Mouse (Mus musculus) frontal cortex, postnatal 14 days (tissue): ENCODE results near the gene Olfr683.
"Not testable (repeated sequence)": the region's sequence is repeated elsewhere in the genome, so short reads cannot be mapped to it uniquely, and the experiment has no call there.

Experiments used
- DNase-seq, 2 experiments: peaks; one replicate each; pipeline ENCODE4 v3.0.0; 2022; ENCODE audit warnings: low spot score in 2 of 2

Olfr683 gene

DNA sequence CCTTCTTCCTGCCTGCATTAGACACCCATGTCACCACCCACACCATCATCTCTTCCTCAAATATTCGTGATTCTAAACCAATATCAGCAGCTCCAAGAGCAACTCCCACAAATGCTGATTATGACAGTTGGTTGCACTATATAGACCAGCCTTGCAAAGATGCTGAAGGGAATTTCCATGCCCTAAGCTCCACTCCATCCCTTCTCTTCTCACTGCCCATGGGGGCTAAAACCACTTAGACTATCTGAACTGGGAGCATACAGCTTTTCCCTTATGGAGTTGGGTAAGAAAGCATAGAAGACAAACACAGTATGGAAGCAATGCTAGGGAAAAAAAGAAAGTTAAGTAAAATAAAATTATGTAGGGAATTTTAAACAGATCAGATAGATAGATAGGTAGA lies at the start of gene Olfr683:
Olfr683 (minus strand) TSS at position 101 of the 400 bp plus-strand sequence.
- DNase-seq: no peak

DNA sequence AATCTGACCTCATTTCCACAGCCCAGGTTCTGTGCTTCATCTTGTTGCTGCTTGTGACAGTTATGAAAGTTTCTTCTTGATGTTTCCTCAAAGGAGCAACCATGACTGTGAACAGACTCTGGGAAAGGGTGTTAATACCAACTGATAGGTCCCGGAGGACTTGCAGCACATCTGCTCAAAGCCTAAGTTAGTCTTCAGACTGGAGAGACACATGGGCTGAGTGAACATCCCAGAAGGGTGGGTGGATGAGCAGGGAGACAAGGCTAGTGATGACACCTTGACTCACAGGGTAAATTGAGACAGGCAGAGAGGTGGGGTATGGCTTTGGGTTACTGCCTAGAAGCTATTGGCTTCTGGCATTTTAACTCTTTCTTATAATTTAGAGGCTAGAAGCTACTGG lies 39.1 kb upstream of the Olfr683 start, which contains the start of gene Olfr685:
Olfr685 (minus strand) TSS at position 101 of the 400 bp plus-strand sequence.
- no peak for DNase-seq

DNA sequence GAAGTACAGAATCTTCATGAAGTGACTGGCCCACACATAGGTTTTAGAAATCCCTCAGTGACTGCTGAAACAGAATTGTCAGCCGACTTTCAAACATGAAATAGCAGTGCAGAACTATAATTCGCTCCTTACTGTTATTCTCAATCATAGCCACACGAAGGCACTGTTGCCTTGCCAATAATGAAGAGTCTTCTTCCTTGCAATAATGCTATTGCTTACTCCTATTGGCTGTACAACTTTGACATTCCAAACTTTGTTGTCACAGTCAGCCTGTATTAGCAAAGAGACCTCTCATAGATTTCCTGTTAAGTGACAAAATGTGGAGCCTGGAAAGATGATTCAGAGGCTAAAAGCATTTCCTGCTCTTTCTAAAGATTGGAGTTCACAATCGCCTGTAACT lies 24.0 kb upstream of the Olfr683 start:
- DNase-seq: peak in 1 of 2 experiments; percentile 24

DNA sequence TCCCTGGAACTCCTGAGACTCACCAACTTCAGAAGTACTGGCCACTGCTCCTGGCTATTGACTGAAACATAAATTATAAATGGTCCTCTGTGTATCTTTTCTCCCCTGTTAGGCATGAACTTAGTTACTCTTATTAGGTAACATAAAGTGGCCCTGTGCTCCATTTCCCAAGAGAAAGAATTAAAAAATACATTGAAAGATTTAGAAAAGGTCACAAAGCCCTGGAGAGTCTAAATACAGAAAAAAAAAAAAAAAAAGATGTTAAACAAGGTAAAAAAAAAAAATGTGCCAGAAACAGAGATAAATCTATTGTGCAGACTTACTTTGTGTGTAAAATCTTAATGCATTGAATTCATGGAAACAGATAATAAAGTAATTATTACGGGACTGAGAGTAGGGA lies 16.7 kb upstream of the Olfr683 start, which contains the start of gene Olfr684:
Olfr684 (minus strand) TSS at position 101 of the 400 bp plus-strand sequence.
- no peak for DNase-seq

DNA sequence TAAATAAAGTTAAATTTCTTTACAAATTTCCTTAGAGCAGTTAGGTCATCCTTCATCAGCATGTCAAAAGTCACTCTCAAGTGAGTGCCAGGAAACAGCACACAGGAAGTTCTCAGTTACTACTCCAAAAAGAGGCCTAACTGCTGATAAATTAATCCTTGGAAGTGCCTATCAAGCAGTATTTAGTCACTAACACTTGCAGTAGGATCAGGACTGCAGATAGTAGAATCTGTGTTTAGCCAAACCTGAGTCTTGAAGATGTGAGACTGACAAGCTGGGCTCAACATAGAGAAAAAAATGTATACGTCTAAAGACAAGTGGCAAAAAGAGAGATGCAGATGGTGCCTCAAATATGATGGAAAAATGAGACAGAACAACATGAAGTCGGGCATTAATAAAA lies 5.5 kb downstream of the Olfr683 start:
- DNase-seq: no peak

DNA sequence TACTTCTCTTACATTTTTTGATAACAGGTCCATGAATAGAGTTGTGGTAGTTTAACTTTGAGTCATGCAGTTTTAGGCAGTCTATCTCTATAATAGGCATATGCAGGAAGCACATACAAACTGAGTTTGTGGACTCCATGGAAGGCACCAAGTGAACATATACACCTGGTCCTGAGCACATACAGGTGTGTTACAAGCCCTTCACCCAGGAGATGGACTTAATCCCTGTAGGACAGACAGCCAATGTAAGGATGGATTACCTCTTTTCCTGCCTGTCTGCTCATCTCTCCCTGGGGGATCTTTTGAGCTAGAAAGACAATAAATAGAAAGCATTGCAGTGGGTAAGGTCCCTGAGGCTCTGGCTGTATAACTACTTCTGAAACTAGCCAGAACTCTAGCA lies 30.3 kb downstream of the Olfr683 start, which contains the start of gene Olfr681:
Olfr681 (plus strand) TSS at position 301 of the 400 bp plus-strand sequence.
- no peak for DNase-seq

DNA sequence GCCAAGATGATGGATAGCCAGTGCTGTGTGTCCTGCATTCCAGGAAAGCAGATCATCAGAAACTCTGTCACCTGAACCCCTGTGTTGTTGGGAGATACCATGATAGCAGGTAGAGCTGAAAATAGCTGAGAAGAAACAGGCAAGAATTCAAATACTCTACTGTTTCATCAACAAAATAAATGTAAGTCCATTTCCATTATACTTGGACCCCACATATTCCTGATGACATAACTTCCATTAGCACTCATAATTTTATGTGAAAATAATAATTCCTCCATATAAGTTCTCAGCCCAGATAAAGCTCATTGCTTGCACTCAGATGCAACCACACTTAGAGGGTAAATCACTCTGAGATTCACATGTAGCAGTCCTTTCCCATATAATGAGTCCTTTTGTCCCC lies 54.1 kb downstream of the Olfr683 start, which contains the start of gene Olfr680-ps1:
Olfr680-ps1 (minus strand) TSS at position 101 of the 400 bp plus-strand sequence.
- not testable (repeated sequence) for DNase-seq
